Mouse (Mus musculus): ENCODE measurements around the gene Glul. TPM values are rescaled to one million over a fixed set of nuclear protein-coding genes. Genes with fewer than 3 reads are reported as not detected.

The Glul gene
- polyA plus RNA-seq, 1 experiment, result 2,150 TPM

- DNase-seq (ENCODE audit: extremely low spot score in 1 of 2, low spot score in 1 of 2), result no peak
Measured at GRCm38 (mm10) chr1:153909213-153909962, 9.6 kb downstream of the Glul start.

- DNase-seq (ENCODE audit: extremely low spot score in 1 of 2, low spot score in 1 of 2), result no peak
Measured at GRCm38 (mm10) chr1:153909963-153910291, 10.2 kb downstream of the Glul start.

- no peak for DNase-seq (ENCODE audit: extremely low spot score in 1 of 2, low spot score in 1 of 2)
Measured at GRCm38 (mm10) chr1:153910423-153910822, 10.7 kb downstream of the Glul start.

- DNase-seq (ENCODE audit: extremely low spot score in 1 of 2, low spot score in 1 of 2), result no peak
Measured at GRCm38 (mm10) chr1:153911276-153911795, 11.6 kb downstream of the Glul start.

GRCm38 (mm10) chr1:153913869-153914268, 14.1 kb downstream of the Glul start:
- no peak for DNase-seq (ENCODE audit: extremely low spot score in 1 of 2, low spot score in 1 of 2)

- DNase-seq (ENCODE audit: extremely low spot score in 1 of 2, low spot score in 1 of 2), result no peak
Measured at GRCm38 (mm10) chr1:153918521-153919206, 18.9 kb downstream of the Glul start.

GRCm38 (mm10) chr1:153921642-153922041, 21.9 kb downstream of the Glul start:
- DNase-seq (ENCODE audit: extremely low spot score in 1 of 2, low spot score in 1 of 2), result no peak

GRCm38 (mm10) chr1:153922571-153923021, 22.9 kb downstream of the Glul start:
- no peak for DNase-seq (ENCODE audit: extremely low spot score in 1 of 2, low spot score in 1 of 2)

GRCm38 (mm10) chr1:153924395-153925385, 24.9 kb downstream of the Glul start:
- DNase-seq (ENCODE audit: extremely low spot score in 1 of 2, low spot score in 1 of 2), result no peak

- DNase-seq (ENCODE audit: extremely low spot score in 1 of 2, low spot score in 1 of 2), result no peak
Measured at GRCm38 (mm10) chr1:153930431-153930830, 30.7 kb downstream of the Glul start.

- DNase-seq (ENCODE audit: extremely low spot score in 1 of 2, low spot score in 1 of 2), result no peak
Measured at GRCm38 (mm10) chr1:153933772-153934171, 34.0 kb downstream of the Glul start.

GRCm38 (mm10) chr1:153935844-153936380, 36.2 kb downstream of the Glul start:
- DNase-seq (ENCODE audit: extremely low spot score in 1 of 2, low spot score in 1 of 2), result peak in 1 of 2 experiments; percentile 28

GRCm38 (mm10) chr1:153937025-153937424, 37.3 kb downstream of the Glul start:
- no peak for DNase-seq (ENCODE audit: extremely low spot score in 1 of 2, low spot score in 1 of 2)

GRCm38 (mm10) chr1:153940986-153941385, 41.2 kb downstream of the Glul start:
- peak; percentile 33 to 62 for DNase-seq (ENCODE audit: extremely low spot score in 1 of 2, low spot score in 1 of 2)

- DNase-seq (ENCODE audit: extremely low spot score in 1 of 2, low spot score in 1 of 2), result no peak
Measured at GRCm38 (mm10) chr1:153945181-153945580, 45.4 kb downstream of the Glul start.

GRCm38 (mm10) chr1:153946971-153947370, 47.2 kb downstream of the Glul start:
- DNase-seq (ENCODE audit: extremely low spot score in 1 of 2, low spot score in 1 of 2), result no peak

GRCm38 (mm10) chr1:153947837-153948236, 48.1 kb downstream of the Glul start:
- peak in 1 of 2 experiments; percentile 48 for DNase-seq (ENCODE audit: extremely low spot score in 1 of 2, low spot score in 1 of 2)

GRCm38 (mm10) chr1:153953232-153953631, 53.5 kb downstream of the Glul start:
- peak in 1 of 2 experiments; percentile 42 for DNase-seq (ENCODE audit: extremely low spot score in 1 of 2, low spot score in 1 of 2)

- DNase-seq (ENCODE audit: extremely low spot score in 1 of 2, low spot score in 1 of 2), result no peak
Measured at GRCm38 (mm10) chr1:153953797-153954196, 54.1 kb downstream of the Glul start.

- no peak for DNase-seq (ENCODE audit: extremely low spot score in 1 of 2, low spot score in 1 of 2)
Measured at GRCm38 (mm10) chr1:153957850-153958249, 58.1 kb downstream of the Glul start.

All from frontal cortex, adult 2 months (tissue).